ENCODE assay signal across 29 mouse cellular contexts in the genomic region with DNA sequence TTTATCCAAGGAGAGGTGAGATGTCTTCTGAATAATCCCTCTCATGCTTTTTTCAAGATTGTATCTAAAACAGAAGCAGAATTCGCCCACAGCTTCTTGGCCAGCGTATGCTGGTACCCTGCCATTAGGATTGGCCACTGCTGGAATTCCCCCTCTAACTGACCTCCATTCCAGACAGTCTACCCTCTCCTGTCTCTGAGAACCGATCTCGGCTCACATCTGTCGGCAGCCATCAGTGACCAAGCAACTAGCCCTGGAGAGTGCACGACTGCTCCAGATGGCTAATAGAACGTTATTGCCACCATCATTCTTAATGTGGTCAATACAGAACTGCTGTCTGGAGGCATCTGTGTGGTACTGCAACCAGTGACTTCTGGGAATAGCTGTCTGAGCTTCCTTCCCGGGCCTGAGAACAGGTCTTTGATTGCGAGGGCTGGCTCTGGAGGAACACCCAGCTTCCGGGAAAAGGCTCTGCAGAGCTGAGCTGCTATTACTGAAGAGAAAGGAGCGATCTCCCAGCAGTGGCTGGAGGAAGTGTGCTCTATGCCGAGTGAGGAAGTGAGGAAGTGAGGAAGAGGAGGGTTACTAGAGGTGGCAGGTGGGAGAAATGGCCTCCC.
A peak's percentile ranks its signal among the peaks of the same experiment; 100 is the strongest.
DNase-seq lines count a peak whose midpoint lies in the region; ATAC-seq and TF ChIP-seq lines count a peak whose summit lies in the region.
"Had no signal": no experiment of that assay in that cellular context is flagged by ENCODE, and none has a peak within 500 bp of the region (broad histone marks: within the 10 kb centered on the region; RNA-seq: fewer than 3 reads in every experiment).

No protein-coding gene starts in this region.

- H3K4me3 ChIP-seq in heart, embryonic 11.5 days (ENCODE audit: low read depth, low read length): no peak overlapping the region
- no peak overlapping the region for H3K4me3 ChIP-seq in hindbrain, embryonic 13.5 days
- H3K4me3 ChIP-seq in hindbrain, embryonic 11.5 days (ENCODE audit: low read depth, low read length): no peak overlapping the region
- H3K4me3 ChIP-seq in stomach, embryonic 15.5 days (replicated peaks): no peak overlapping the region
- no peak overlapping the region for H3K4me3 ChIP-seq in stomach, postnatal 0 days (ENCODE audit: low read depth, low read length)
- H3K4me3 ChIP-seq: embryonic facial prominence, embryonic 10.5 days; embryonic facial prominence, embryonic 13.5 days; erythroblast, embryonic 14.5 days; forebrain, embryonic 10.5 days; forebrain, embryonic 13.5 days; gastrocnemius, adult 2 months had no signal

- no peaks in the 10 kb centered on the region for H3K4me1 ChIP-seq in heart, embryonic 11.5 days (ENCODE audit: control insufficient read depth, insufficient read depth, low read length)
- H3K4me1 ChIP-seq in hindbrain, embryonic 13.5 days (replicated peaks): peaks cover 16% of the 10 kb centered on the region
- H3K4me1 ChIP-seq in hindbrain, embryonic 11.5 days (replicated peaks; ENCODE audit: control insufficient read depth, insufficient read depth, low read length): no peaks in the 10 kb centered on the region
- H3K4me1 ChIP-seq in stomach, embryonic 15.5 days: no peaks in the 10 kb centered on the region
- no peaks in the 10 kb centered on the region for H3K4me1 ChIP-seq in stomach, postnatal 0 days (replicated peaks; ENCODE audit: control insufficient read depth, insufficient read depth)
- H3K4me1 ChIP-seq: embryonic facial prominence, embryonic 10.5 days; embryonic facial prominence, embryonic 13.5 days; forebrain, embryonic 10.5 days; forebrain, embryonic 13.5 days had no signal

- H3K36me3 ChIP-seq in heart, embryonic 11.5 days (ENCODE audit: control insufficient read depth, insufficient read depth, low read length): no peaks in the 10 kb centered on the region
- no peaks in the 10 kb centered on the region for H3K36me3 ChIP-seq in hindbrain, embryonic 13.5 days
- H3K36me3 ChIP-seq in hindbrain, embryonic 11.5 days (ENCODE audit: control insufficient read depth, insufficient read depth, low read length): no peaks in the 10 kb centered on the region
- H3K36me3 ChIP-seq in stomach, embryonic 15.5 days: no peaks in the 10 kb centered on the region
- no peaks in the 10 kb centered on the region for H3K36me3 ChIP-seq in stomach, postnatal 0 days (ENCODE audit: control insufficient read depth, insufficient read depth, low read length)
- H3K36me3 ChIP-seq: embryonic facial prominence, embryonic 10.5 days; embryonic facial prominence, embryonic 13.5 days; forebrain, embryonic 10.5 days had no signal

- TF ChIP-seq CTCF in stomach, postnatal 0 days (IDR thresholded peaks at IDR 0.05; ENCODE audit: low read depth): no peak

- no peak overlapping the region for H3K9ac ChIP-seq in heart, embryonic 11.5 days (ENCODE audit: low read depth, low read length)
- no peak overlapping the region for H3K9ac ChIP-seq in hindbrain, embryonic 13.5 days
- no peak overlapping the region for H3K9ac ChIP-seq in hindbrain, embryonic 11.5 days (ENCODE audit: low read depth, low read length)
- H3K9ac ChIP-seq in stomach, embryonic 15.5 days: no peak overlapping the region
- H3K9ac ChIP-seq in stomach, postnatal 0 days (ENCODE audit: low read length): no peak overlapping the region
- H3K9ac ChIP-seq: embryonic facial prominence, embryonic 13.5 days; forebrain, embryonic 13.5 days; hindbrain, embryonic 14.5 days had no signal

- H3K4me2 ChIP-seq in heart, embryonic 11.5 days: no peak overlapping the region
- H3K4me2 ChIP-seq in hindbrain, embryonic 13.5 days: no peak overlapping the region
- H3K4me2 ChIP-seq in hindbrain, embryonic 11.5 days (replicated peaks; ENCODE audit: low read depth, low read length): no peak overlapping the region
- H3K4me2 ChIP-seq in stomach, embryonic 15.5 days: no peak overlapping the region
- H3K4me2 ChIP-seq in stomach, postnatal 0 days (replicated peaks; ENCODE audit: low read depth): no peak overlapping the region
- H3K4me2 ChIP-seq: embryonic facial prominence, embryonic 13.5 days; forebrain, embryonic 13.5 days; hindbrain, embryonic 14.5 days had no signal

- 55% methylated on average over 12 of the region's 12 CpGs for WGBS in heart, embryonic 11.5 days (ENCODE audit: insufficient replicate concordance)
- WGBS in hindbrain, embryonic 13.5 days: 66% methylated on average over 12 of the region's 12 CpGs
- WGBS in hindbrain, embryonic 11.5 days: 71% methylated on average over 12 of the region's 12 CpGs
- WGBS in stomach, embryonic 15.5 days: 56% methylated on average over 12 of the region's 12 CpGs
- 60% methylated on average over 12 of the region's 12 CpGs for WGBS in stomach, postnatal 0 days

- TF ChIP-seq EP300 in stomach, postnatal 0 days (optimal IDR thresholded peaks at IDR 0.05): no peak

- H3K27me3 ChIP-seq in heart, embryonic 11.5 days (ENCODE audit: control insufficient read depth, insufficient read depth, low read length): no peaks in the 10 kb centered on the region
- no peaks in the 10 kb centered on the region for H3K27me3 ChIP-seq in hindbrain, embryonic 13.5 days
- H3K27me3 ChIP-seq in hindbrain, embryonic 11.5 days (ENCODE audit: control insufficient read depth, insufficient read depth, low read length): no peaks in the 10 kb centered on the region
- H3K27me3 ChIP-seq in stomach, embryonic 15.5 days (replicated peaks): no peaks in the 10 kb centered on the region
- H3K27me3 ChIP-seq in stomach, postnatal 0 days (ENCODE audit: control insufficient read depth, insufficient read depth, low read length): no peaks in the 10 kb centered on the region
- H3K27me3 ChIP-seq: embryonic facial prominence, embryonic 13.5 days; forebrain, embryonic 13.5 days had no signal

- H3K9me3 ChIP-seq in heart, embryonic 11.5 days (replicated peaks; ENCODE audit: control insufficient read depth, low read length): no peaks in the 10 kb centered on the region
- no peaks in the 10 kb centered on the region for H3K9me3 ChIP-seq in hindbrain, embryonic 13.5 days
- H3K9me3 ChIP-seq in hindbrain, embryonic 11.5 days (ENCODE audit: control insufficient read depth, low read length): no peaks in the 10 kb centered on the region
- H3K9me3 ChIP-seq in stomach, embryonic 15.5 days: no peaks in the 10 kb centered on the region
- no peaks in the 10 kb centered on the region for H3K9me3 ChIP-seq in stomach, postnatal 0 days (ENCODE audit: control insufficient read depth, low read length)
- H3K9me3 ChIP-seq: embryonic facial prominence, embryonic 10.5 days; embryonic facial prominence, embryonic 13.5 days; forebrain, embryonic 10.5 days; forebrain, embryonic 13.5 days had no signal

- no peak for ATAC-seq in heart, embryonic 11.5 days (replicated peaks; ENCODE audit: insufficient number of reproducible peaks, low FRiP score, low TSS enrichment)
- ATAC-seq in hindbrain, embryonic 13.5 days (ENCODE audit: low FRiP score): no peak
- no peak for ATAC-seq in hindbrain, embryonic 11.5 days (ENCODE audit: low FRiP score)
- ATAC-seq in stomach, embryonic 15.5 days (ENCODE audit: insufficient read depth, low FRiP score, low read depth): peak; percentile 18; the same call in 1 of the 2 replicates
- no peak for ATAC-seq in stomach, postnatal 0 days (ENCODE audit: low FRiP score, low TSS enrichment)
- no peak for ATAC-seq in megakaryocyte progenitor cell, adult 5-6 weeks (replicated peaks; ENCODE audit: poor library complexity)
- ATAC-seq: CD4-positive, CD25-positive, alpha-beta regulatory T cell, adult 4 months; forebrain, embryonic 13.5 days; forebrain, embryonic 16.5 days; hindbrain, postnatal 0 days; inflammation-experienced regulatory T-cells, adult 6 months; intestine, embryonic 16.5 days had no signal

- no peak overlapping the region for H3K27ac ChIP-seq in heart, embryonic 11.5 days (ENCODE audit: low read depth, low read length)
- H3K27ac ChIP-seq in hindbrain, embryonic 13.5 days: peak overlapping the region; percentile 8
- H3K27ac ChIP-seq in hindbrain, embryonic 11.5 days (ENCODE audit: low read depth, low read length): no peak overlapping the region
- no peak overlapping the region for H3K27ac ChIP-seq in stomach, embryonic 15.5 days
- H3K27ac ChIP-seq in stomach, postnatal 0 days (replicated peaks): no peak overlapping the region
- H3K27ac ChIP-seq: embryonic facial prominence, embryonic 10.5 days; embryonic facial prominence, embryonic 13.5 days; forebrain, embryonic 10.5 days; forebrain, embryonic 13.5 days; gastrocnemius, adult 2 months; hindbrain, embryonic 14.5 days; hindbrain, postnatal 0 days had no signal

- DNase-seq in heart, adult 18-20 months: peak; percentile 5 to 9
- no peak for DNase-seq in hindbrain, embryonic 11.5 days (ENCODE audit: low spot score)
- DNase-seq in stomach, postnatal 0 days (ENCODE audit: low spot score): no peak
- DNase-seq: adrenal gland, adult 2 months; adrenal gland, postnatal 14 days; cerebellum, adult 11 months; cerebellum, adult 8-10 months; cerebellum, postnatal 10 days; cerebellum, postnatal 36 days; embryo, embryonic 11 days; gastrocnemius, adult 2 months; gastrocnemius, postnatal 25 days; heart, postnatal 36 days; kidney, adult 18-20 months had no signal

Comparison
In these comparisons a context has a peak if more than half of its experiments do, and no peak if none do; other contexts are left out.
1. DNase-seq: peak in heart, adult 18-20 months (2 of 2); none in hindbrain, embryonic 11.5 days (single experiment) and stomach, postnatal 0 days (single experiment).